Mouse (Mus musculus) heart, postnatal 0 days (tissue): ENCODE measurements around the gene Ntn3.

Experiments
- CTCF ChIP-seq: IDR thresholded peaks from 2 replicates; pipeline ENCODE4 v1.5.1; 2016; ENCODE audit warnings: antibody characterized with exemption, control low read depth, low read depth
- EP300 ChIP-seq: IDR thresholded peaks from 2 replicates; pipeline ENCODE4 v1.6.1; 2016; ENCODE audit warnings: antibody characterized with exemption, low read depth

DNA sequence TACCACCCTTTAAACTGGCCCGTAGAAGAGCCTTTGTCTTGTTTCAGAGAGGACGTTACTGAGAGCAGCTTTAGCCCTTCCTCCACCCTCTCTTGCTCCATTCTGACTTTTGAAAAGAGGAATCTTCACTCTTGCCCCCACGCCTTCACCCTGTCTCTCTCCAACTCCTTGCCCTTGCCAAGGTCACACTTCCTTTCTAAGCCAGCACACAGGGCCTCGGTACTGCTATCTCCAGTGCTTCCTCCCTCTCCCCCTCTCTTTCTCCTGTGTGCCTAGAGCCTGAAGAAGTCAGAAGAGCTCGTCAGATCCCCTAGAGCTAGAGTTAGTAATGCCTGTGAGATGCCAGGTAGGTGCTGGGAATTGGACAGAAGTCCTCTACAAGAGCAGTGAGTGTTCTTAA is 38.6 kb downstream of the Ntn3 start:
- TF ChIP-seq EP300 (no peak), CTCF (no peak)
